Comparison of ENCODE assay signal across 13 mouse cellular contexts in genomic region chr7:121211804-121212203, GRCm38 (mm10).
"Had no signal": no experiment of that assay in that cellular context is flagged by ENCODE, and none has a peak within 500 bp of the region (broad histone marks: within the 10 kb centered on the region; RNA-seq: fewer than 3 reads in every experiment).

No protein-coding gene starts in this region.

- H3K27me3 ChIP-seq: kidney, embryonic 15.5 days; liver, embryonic 13.5 days had no signal

- H3K4me2 ChIP-seq: kidney, embryonic 15.5 days; liver, embryonic 13.5 days; midbrain, embryonic 11.5 days had no signal

- H3K9ac ChIP-seq: kidney, embryonic 15.5 days; liver, embryonic 13.5 days had no signal

- H3K27ac ChIP-seq: kidney, embryonic 15.5 days; left cerebral cortex, adult 2 months; liver, embryonic 13.5 days had no signal

- H3K9me3 ChIP-seq: kidney, embryonic 15.5 days; liver, embryonic 13.5 days had no signal

- DNase-seq: kidney, adult 8-10 months; kidney, postnatal 14 days; kidney, postnatal 4 days; liver, embryonic 13.5 days; lung, adult 2 months; lung, postnatal 14 days; lung, postnatal 4 days; midbrain, embryonic 14.5 days; thymus, adult 18-20 months; thymus, postnatal 36 days had no signal

- H3K4me3 ChIP-seq: kidney, embryonic 15.5 days; left cerebral cortex, adult 2 months; liver, embryonic 13.5 days had no signal

- H3K36me3 ChIP-seq: kidney, embryonic 15.5 days; liver, embryonic 13.5 days had no signal

- H3K4me1 ChIP-seq: kidney, embryonic 15.5 days; liver, embryonic 13.5 days had no signal
